Mouse (Mus musculus) myocyte (in vitro differentiated cells): ENCODE measurements at regions not wholly inside any gene's neighbourhood (a gene's known extent, or its start where the extent isn't known, plus 50 kb on each side); places are given as distances from the start of the nearest gene placed in this dataset.

Experiments
- POLR2A ChIP-seq: IDR thresholded peaks from one replicate; pipeline ENCODE4 v1.6.1; 2011; ENCODE audit warnings: low read depth, mild to moderate bottlenecking, control low read depth, moderate library complexity; ENCODE audit not compliant: insufficient read length
- POLR2AphosphoS2 ChIP-seq: IDR thresholded peaks from one replicate; pipeline ENCODE4 v1.6.1; 2011; ENCODE audit warnings: low read depth, control low read depth; ENCODE audit not compliant: insufficient read length
- REST ChIP-seq: IDR thresholded peaks from one replicate; pipeline ENCODE4 v1.6.1; 2011; ENCODE audit warnings: mild to moderate bottlenecking, control low read depth, moderate library complexity; ENCODE audit not compliant: insufficient read depth, insufficient read length

DNA sequence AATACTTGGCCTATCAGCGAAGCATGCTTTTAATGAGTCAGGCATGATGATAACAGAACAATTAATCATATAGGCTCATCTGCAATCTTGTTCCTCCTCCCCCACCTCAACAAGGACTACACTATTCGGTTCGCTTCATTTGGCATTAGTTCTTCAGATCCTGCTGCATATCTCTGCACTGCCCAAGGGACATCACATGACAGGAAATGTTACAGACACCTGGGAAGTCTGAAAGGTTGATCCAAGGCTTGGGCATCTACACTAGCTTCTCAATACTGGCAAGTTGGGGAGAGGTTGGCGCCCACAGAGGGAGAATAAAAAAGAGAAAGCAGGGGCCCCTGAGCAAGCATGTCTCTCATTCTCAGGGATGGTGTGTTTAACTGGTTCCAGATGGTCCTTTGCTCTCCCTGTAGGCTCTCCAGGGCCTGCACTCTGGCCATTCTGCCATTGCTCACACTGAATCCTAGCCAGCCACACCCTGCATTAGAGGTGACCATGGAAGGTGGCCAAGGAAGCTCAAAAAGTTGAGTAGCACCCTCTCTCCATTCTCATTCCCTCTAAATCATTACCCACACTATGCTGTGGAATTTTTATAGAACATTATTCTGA lies 100.4 kb upstream of the Galnt18 start:
- no peak for TF ChIP-seq POLR2AphosphoS2
- TF ChIP-seq POLR2A = no peak
- TF ChIP-seq REST = no peak
